Mouse (Mus musculus): ENCODE results near the gene Snx29.
"Not testable (repeated sequence)": the region's sequence is repeated elsewhere in the genome, so short reads cannot be mapped to it uniquely, and the experiment has no call there.

The Snx29 gene

DNA sequence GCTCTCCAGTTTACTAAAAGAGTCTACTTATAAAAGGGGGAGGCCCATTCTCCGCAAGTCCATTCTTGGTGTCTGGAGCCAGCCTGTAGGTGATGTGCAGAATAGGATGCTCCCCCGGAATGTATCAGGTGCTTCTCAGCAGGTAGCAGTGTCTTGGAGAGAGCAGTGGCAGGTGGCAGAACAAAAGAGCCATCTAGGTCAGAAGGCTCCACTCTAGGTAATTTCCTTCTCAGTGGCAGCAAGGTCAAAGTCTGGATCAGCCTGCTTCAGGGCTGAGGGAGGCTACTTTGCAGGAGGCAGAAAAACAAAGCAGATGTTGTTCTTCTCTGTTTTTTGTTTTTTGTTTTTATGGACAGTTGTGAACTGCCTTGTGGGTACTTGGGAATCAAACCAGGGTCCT is 37.9 kb downstream of the Snx29 start:
- not testable (repeated sequence) for DNase-seq

DNA sequence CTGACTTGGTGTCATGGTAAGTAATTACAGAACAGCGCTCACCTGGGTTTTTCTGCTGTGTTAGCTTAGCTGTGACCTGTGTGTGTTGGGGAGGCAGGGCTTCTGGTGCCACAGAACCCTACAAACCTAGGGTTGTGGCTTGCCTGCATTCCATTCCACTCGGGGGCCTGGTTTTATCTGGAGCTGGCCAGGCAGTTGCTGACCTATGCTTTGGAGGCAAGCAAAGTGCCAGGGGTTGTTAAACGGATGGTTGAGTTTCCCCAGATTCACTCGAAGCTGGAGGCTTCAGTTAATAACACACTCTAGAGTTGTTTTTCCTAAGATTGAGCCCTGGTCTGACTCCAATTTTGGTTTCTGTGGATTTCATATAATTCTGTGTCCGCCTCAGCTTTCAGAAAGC is 42.9 kb downstream of the Snx29 start:
- DNase-seq: no peak

DNA sequence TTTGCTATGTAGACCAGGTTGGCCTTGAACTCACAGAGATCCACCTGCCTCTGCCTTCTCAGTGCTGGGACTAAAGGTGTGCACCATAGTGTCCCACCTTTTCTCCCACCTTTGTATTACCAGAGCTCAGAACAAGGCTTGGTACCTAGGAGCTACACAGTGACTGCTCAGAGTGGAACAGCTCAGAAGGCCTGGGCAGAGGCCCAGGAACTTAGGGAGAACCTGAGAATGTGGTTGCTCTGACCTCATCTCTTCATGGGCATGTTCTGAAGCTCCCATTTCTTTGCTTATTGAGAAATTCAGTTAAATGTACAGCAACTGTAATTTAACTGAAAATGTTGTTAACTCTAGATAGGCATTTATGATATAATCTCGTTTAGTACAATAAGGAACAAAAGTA is 44.1 kb downstream of the Snx29 start:
- DNase-seq: no peak

DNA sequence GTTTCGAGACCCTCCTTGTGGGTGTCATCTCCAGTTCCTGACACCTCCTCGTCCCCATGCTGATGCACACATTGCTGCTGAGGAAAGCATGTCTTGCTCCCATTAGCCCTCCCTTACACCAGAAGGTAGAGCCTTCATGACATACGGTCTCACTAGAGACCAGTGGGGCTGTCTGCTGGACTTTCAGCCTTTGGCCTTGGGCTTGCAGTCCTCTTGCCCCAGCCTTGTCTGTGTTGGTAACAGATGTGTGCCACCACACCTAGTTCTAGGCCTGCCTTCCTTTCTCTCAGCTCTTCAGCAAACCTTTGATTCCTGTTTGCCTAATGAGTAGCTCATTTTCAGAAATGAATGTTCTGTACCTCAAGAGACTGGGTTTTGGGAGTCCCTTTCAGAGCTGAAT is 45.7 kb downstream of the Snx29 start:
- DNase-seq: no peak

DNA sequence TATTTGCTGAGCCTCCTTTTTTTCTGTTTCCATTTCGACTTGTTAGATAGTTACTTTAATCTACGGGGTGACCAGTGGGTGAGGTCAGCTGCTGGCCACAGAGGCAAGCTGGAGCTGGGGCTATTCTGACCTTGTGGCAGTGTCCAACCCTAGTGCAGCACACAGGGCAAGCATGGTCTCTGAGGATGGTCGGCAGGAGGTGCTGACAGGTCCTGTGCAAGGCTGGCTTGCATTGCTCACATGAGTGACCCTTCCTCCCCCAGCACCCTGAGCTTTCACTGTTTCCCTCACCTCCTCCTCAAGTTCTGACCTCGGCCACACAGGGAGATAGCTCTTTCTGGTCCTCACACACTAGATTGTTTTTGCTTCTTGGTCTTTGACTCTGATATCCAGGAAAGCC is 46.5 kb downstream of the Snx29 start:
- no peak for DNase-seq

DNA sequence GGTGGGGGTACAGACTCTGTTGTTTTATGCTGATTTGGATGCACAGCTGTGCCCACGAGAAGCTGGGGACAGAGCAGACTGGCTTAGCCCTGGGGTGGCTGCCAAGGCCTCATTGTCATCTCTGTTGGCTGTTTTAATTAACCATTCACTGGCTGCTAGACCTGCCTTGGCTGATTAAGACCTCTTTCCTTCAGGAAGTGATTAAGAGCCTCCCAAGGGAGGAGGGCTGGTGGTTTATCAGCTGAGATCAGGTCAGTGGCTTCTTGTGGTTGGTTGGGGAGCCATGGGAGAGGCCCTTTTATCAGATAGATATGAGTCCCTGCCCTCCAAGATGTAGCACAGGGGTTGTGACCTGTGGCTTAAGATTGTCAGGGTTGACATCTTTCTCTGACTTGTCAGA is 46.9 kb downstream of the Snx29 start:
- DNase-seq: no peak

DNA sequence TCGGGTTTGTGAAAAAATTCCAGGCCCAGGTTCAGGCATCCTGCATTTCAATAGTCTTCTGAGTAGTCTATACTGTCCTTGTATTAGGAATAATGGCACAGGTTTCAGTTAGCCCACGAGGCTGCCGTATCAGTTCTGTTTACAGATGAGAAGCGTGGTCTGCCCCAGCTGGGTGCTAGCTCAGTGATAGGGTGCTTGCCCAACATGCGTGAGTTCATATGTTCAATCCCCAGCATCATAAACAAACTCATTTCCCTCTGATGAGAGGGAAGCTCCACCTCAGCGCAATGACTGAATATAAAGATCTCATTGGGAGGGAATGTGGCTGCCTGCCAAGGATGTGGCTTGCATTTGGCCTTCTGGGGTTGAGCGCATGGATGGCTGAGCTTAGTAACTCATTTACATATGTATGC is 47.4 kb downstream of the Snx29 start:
- DNase-seq: no peak

DNA sequence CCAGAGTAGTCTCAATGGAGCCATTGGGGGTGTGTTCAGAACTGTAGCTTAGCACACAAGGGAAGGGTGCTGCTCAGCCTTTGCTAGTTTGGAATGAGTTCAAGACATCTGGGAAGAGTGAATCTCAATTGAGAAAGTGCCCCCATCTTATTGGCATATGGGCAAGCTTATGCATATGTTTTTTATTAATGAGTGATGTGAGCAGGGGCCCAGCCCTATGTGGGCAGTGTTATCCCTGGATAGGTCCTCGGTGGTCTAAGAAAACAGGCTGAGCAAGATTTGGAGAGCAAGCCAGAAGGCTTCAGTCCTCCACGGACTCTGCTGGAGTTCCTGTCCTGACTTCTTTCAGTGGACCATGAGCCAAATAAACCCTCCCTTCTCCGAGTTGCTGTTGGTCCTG is 56.6 kb downstream of the Snx29 start:
- DNase-seq: no peak

DNA sequence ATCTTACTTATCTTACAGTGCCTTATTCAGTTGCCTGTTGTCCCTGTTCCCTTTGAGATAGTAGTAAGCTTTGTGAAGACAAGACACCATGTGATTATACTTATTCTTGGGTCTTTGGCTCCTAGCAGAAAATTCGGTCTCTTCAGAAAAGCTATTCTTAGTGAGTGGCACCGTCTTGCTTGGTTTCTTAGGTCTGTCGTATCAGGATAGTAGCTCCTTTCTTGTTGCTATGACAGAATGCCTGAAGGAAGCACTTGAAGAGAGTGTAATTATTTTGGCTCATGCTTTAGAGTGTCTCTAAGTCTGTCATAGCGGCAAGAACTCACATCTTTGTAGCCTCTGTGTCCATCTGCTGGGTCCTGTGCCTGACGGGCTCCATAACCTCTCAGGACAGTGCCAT is 57.3 kb downstream of the Snx29 start:
- no peak for DNase-seq

DNA sequence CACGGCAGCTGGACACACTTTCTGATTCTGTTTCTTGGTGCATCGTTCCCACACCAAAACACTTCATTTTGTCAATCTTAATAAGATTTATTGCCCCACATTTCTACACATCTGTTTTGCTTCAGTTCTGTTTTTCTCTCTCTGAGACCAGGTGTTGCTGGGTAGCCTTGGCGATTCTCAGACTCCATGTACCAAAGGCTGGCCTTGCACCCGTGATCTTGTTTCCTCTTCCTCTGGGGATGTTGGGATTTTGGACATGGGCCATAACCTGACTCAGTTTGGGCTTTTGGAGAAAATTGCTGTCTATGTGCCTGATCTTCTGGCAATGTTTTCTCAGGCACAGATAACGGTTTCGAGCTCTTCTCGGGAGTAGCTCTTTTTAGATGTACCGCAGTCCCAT is 58.2 kb downstream of the Snx29 start:
- DNase-seq: no peak

DNA sequence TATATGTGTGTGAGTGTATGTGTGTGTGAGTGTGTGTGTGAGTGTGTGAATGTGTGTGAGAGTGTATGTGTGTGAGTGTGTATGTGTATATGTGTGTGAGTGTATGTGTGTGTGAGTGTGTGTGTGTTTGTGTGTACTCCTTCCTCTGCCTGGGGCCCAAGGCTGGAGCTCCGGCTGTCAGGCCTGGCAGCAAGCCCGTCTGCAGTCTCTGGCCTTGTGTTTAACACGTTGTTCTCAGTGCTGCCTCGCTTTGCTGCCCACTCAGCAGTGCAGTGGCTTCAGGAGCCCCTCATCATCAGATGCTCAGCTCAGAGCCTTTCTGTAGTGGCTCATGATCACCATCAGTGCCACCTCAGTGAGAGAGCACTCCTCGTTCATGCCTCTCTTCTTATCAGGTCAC is 61.7 kb downstream of the Snx29 start:
- no peak for DNase-seq

DNA sequence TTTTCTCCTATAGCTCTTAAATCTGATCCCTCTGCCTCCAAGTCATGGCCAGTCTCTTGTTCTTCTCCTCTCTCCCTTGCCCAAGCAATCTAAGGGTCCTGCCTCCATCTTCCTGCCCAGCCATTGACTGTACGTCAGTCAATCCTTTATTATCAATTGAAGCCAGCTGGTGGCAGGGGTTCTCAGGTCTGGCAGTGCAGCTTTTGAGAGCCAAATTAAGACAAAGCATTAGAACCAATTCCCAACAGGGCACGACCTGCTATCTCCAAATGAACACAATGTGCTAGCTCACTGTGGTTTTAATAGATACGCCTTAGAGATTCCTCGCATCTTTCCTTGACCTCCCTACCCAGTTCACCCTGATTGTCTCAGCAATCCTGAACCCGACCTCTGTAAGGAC is 62.4 kb downstream of the Snx29 start:
- no peak for DNase-seq

DNA sequence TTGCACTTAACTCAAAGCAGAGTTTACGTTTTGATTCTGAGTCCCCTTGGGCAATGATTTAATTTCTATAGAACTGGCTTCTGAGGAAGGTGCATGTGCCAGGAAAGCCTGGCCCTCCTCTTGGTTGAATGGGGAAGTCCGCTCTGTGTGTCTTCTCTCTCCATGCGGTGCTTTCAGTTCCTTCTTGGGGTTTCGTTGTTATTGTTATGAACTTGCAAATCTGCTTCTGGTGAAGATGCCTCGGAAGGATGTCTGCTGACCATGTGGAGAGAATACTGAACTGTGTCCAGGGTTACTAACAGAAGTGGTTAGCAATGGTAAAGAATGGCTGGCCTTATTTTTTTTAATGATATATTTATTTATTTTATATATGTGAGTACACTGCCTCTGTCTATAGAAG is 63.1 kb downstream of the Snx29 start:
- no peak for DNase-seq

DNA sequence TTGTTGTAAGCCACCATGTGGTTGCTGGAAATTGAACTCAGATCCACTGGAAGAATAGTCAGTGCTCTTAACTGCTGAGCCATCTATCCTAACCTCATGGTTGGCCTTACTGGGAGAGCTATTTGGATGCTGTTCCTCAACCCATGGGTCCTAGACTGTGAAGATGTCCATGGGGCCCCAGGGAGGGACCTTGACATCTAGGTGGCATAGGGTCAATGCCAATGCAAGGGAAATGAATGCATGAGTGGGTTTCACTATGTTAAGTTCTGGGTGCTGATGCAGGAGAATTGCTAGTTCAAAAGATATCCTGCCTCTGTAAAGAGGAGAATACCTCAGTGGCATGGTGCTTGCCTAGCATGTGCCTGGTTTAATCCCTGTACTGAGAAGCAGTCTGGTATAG is 63.5 kb downstream of the Snx29 start:
- no peak for DNase-seq

DNA sequence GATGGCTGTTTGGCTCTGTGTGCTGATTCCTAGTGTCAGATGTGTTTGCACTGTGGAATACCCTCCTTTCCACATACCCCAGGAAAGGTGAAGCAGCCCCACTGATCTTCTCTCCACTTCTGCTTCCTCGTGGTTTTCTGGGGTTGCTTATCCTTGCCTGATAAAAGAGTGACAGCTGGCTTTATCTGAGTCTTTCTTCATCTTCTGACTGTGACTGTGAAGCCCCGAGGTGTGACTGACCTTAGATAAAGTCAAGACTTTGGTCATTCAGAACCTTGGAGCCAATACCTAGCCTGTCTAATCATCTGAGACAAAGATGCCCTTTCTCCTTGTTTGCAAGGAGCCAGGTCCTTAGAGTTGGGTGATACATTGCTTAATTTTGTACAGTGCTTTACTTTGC is 65.4 kb downstream of the Snx29 start:
- DNase-seq: no peak

DNA sequence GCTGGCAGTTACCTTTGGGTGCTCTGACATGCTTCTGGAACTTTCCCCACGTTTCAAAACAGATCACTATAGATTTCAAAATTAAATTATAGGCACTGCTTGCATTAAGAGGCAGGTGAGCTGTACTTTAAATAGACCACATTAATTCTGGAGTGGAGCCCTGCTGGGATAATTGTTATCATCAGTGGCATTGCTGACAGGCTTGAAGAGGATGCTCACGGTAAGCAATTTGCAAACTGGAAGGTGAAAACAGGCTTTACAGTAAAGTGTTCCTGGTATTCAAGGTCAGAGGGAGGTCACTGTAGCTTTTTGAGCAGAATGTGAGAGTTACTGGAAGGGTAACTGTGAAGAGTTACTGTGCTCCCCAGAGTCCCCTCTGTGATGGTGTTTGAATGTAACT is 66.6 kb downstream of the Snx29 start:
- no peak for DNase-seq

DNA sequence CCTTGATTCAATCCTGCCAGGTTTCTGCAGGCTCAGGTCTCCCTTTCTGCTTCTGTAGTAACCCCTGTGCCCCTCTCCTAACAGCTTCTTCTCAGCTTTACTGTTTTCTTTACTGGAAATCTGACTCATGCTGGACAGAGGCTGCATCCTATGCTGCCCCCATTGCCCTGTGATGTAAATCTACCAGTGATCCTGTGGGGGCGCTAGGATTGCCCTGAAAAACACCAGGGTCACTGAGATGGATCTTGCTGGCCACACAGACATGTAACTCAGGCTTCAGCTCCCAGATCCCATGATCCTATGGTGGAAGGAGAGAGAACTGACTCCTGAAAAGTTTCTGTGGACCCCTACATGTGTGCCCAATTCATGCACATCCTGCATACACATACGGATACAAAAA is 73.9 kb downstream of the Snx29 start:
- no peak for DNase-seq

DNA sequence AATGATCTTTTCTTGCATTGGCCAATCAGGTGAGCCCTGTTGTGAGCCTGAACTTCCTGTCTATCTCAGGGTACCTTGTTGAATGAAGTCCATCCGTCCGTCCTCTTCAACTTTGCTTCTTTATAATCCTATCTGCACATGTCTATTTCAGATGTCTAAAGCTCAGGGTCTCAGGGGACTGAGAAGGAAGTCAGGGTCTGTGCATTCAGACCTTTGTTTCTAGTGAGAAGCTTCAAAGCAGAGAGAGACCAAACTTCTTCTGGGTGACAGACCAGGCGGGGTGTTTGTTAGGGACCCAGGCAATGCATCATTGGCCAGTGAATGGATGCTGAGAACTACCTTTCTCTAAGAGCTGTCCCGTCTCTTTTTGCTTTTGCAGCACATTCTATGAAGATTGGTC is 76.7 kb downstream of the Snx29 start:
- DNase-seq: no peak

DNA sequence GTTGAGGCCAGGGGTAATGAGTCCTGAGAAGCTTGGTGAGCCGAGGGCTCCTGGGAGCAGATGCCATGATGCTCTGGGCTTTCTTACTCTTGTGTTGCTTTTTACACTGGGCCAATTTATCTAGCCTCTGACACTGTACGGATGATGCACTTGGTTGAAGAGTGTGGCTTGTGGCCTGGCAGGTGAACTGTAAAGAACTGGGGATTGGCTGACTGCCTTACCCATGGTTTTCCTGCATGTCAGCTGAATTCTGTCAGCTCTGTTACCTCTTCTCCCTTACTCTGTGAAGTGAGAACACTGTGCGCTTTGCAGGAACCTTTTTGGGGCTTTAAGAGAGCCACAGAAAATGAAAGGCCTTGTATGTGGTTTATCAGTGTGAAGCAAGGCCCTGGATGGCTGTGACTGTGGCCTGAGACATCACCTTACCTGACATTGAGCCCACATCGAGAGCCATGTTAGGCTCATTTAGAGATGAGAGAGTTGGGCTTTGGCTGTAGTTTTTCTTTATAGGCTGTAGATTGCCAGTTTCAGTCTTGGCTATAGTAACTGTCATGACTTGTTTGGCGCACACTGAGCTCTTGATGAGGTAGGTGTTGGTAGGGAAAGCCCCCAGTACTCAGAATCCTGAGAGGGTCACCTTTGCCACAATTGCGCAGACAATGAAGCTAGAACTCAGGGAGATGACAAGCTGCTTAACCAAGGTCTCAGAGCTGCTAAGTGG is 77.3 kb downstream of the Snx29 start:
- DNase-seq: no peak

DNA sequence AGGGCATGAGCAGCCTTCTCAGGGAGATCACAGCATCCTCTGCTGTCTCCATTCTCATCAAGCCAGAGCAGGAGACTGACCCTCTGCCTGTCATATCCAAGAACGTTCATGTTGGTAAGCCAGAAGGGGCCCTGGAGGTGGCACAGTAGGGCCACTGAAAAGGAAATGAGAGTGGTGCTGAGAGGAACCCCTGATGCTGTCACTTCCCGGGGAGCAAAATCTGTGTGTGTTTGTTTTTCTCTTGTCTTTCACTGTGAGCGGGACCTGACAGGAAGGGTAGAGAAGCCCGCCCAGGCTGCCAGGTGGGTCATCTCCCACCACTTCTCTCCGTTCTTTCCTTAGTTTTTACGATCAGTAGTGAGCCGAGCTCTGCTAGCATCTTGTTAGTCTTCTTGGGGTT is 78.2 kb downstream of the Snx29 start:
- no peak for DNase-seq

DNA sequence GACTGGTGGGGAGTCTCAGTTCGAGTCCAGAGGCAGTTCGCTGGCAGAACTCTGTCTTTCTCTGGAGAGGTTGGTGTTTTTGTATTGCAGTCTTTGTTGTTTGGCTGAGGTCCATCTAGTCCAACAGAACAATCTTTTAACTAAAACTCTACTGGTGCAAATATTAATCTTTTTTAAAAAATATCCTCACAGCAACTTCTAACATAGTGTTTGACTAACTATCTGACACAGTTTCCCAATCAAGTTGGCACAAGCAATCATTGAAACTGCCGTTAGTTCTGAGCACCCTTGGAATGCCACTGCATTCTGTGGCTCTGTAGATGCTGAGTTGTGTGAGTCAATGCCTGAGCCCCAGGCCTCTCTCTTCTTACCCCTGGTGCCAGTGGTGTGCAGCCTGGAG is 82.5 kb downstream of the Snx29 start:
- DNase-seq: no peak

DNA sequence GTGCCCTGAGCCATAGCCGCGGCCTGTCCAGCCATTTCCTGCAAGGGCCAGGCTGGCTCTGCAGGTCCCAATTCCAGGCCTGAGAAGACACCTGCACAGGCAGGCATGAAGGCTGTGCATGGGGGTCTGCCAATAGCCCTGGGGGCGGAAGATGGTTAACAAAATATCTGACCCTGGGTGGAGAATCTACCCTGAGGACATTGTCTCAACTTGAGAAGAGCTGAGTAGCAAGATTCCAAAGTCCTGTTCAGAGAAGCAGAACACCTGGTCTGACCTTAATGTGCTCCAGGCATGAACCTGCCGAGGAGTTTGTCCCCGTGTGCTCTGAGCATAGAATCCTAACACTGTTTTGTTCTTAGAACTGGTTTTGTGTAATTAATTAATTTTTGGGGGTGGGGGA is 83.5 kb downstream of the Snx29 start:
- DNase-seq: no peak

DNA sequence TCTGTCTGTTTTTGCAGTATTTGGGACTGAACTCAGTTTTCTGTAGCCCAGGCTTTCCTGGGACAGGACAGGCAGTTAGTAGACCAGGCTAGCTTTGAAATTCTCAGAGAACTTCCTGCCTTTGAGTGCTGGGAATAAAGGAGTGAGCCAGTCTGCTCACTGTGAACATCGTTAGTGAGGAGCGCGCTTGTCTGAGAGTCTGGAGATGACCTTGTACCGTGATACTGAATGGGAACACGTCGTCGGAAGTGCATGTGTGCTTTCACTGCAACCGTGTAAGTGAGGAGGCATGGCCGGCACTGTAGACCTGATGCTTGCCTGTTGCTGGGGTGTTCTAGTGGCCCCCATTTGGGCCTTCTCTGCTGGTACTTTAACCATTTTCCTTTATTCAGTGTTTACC is 83.9 kb downstream of the Snx29 start:
- no peak for DNase-seq

DNA sequence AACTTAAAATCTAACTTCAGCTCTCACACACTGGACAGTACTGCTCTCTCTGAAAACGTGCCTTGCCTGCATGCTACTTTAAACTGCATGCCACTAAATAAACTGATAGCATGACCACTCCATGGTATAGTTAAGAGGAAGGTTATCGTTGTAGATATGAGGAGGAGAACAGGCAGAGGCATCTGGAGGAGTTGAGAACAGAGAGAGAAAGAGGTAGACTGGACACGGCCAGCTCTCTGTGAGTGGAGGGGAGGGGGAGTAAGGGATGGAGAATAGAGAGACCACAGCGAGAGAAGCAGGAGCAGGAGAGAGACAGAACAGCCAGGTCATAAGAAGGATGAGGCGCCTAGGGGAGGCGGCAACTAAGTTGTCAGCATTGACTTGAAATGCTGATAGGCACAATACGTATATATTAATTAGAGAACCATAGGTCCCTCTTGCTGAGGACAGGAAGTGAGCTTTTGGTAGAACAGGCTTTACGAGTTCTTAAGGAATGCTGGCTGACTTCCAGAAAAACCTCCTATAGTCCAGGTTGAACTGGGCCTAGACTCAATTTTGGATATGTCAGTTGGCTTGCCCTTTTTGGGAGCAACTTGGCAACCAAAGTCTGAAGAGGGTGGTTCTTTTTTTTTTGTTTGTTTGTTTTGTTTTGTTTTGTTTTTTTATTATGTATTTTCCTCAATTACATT is 85.4 kb downstream of the Snx29 start:
- no peak for DNase-seq

DNA sequence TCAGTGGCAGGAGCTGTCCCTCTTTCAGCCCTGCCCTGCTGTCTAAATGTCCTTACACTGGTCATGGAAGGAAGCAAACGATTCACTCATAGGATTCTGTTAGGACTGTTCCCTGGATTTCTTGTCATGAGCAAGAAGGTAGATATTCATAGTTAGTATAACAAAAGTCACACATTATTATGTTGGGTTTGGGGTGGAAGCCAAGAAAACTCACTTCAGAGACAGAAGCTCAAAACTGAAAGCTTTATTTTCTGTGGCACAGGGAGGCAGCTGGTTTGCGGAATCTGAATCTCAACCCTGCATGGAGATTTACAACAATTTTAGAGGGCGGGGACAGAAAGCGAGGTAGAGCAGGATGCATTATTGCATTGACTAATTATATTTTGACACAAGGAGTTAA is 86.0 kb downstream of the Snx29 start:
- DNase-seq: no peak

Measured in thymus, postnatal 14 days (tissue).